Mouse (Mus musculus): ENCODE data around the gene Mbl1.

Gene Mbl1

DNA sequence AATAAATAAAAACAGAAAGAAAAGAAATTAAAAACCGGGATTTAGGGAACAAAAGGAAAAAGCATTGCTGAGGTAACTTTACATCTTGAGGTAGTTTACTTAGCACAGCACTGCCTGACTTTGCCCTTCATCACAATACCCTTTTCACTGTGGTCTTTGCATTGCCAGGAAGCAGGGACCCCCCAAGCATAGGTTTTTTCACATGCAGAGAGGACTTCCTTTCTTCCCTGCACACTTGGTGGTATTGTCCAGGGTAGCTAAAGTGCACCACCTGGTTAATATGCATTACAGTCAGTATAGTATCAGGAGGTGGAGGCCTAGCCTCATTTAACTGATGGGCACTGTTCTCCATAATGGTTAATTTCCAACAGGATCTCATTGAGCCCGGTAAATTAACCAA is 38.2 kb downstream of the Mbl1 start:
- DNase-seq (ENCODE audit: low spot score in 2 of 2), result no peak

DNA sequence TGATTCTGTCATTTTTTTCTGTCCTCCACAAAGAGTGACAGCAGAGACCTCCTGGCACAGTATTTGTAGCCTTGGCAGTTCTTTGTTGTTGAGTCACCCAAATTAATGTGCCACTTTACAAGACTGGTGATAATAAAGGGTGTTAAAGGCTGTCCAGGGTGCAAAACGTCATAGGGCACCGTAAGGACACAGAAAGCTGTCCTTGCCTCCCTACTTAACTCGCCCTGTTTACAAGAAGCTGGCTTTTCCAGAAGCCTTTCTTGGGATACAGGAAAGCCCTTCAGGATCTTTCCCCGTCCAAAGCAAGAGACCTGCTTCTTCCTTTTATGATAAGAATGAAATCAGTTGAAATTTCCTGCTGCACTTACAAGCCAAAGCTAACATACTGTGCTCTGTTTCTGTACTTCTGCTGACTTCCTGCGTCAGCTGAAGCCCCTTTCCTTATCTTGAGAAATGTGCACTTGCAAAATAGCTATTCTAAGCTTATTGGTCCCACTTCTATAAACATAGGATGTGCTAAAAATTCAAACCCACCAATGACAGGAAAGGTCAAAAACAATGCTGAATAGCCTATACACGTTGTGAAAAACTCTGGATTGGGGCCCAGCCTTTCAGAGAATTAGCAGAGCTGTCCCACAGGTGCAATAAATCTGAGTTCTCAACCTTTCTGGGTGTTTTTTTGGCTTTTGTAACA is 46.9 kb downstream of the Mbl1 start:
- DNase-seq (ENCODE audit: low spot score in 2 of 2), result no peak

Measured in frontal cortex, postnatal 10 days (tissue).